ENCODE assay signal across 32 mouse cellular contexts in genomic region chr1:86951501-86952205, GRCm38 (mm10).
A peak's percentile ranks its signal among the peaks of the same experiment; 100 is the strongest.
DNase-seq lines count a peak whose midpoint lies in the region; ATAC-seq and TF ChIP-seq lines count a peak whose summit lies in the region.
"Had no signal": no experiment of that assay in that cellular context is flagged by ENCODE, and none has a peak within 500 bp of the region (broad histone marks: within the 10 kb centered on the region; RNA-seq: fewer than 3 reads in every experiment).

No protein-coding gene starts in this region.

- H3K36me3 ChIP-seq in intestine, postnatal 0 days (ENCODE audit: control insufficient read depth, insufficient read depth), result no peaks in the 10 kb centered on the region; the same call in 1 of the 2 replicates
- H3K36me3 ChIP-seq in intestine, embryonic 15.5 days, result no peaks in the 10 kb centered on the region
- peaks cover 0 to 51% of the 10 kb centered on the region in 2 experiments; a peak in 2 of 4 replicates for H3K36me3 ChIP-seq in MEL (ENCODE audit: control insufficient read depth in 1 of 2, insufficient read depth in 2 of 2, low read length in 2 of 2)
- H3K36me3 ChIP-seq: embryonic facial prominence, embryonic 10.5 days; embryonic facial prominence, embryonic 15.5 days; forebrain, embryonic 12.5 days; hindbrain, embryonic 13.5 days; midbrain, embryonic 12.5 days; neural tube, embryonic 12.5 days had no signal

- no peak for TF ChIP-seq CTCF in intestine, postnatal 0 days (IDR thresholded peaks at IDR 0.05; ENCODE audit: low read depth)
- TF ChIP-seq CTCF in MEL (IDR thresholded peaks at IDR 0.05 in 2 of 3, conservative IDR thresholded peaks at IDR 0.05 in 1 of 3; ENCODE audit: control insufficient read depth in 1 of 3, insufficient read depth in 1 of 3, low read depth in 2 of 3, low read length in 3 of 3, poor library complexity in 1 of 3, severe bottlenecking in 1 of 3), result no peak

- H3K27ac ChIP-seq in intestine, postnatal 0 days (ENCODE audit: low read depth, low read length), result no peak overlapping the region
- no peak overlapping the region for H3K27ac ChIP-seq in intestine, embryonic 15.5 days
- peak overlapping the region; percentile 32 for H3K27ac ChIP-seq in MEL (ENCODE audit: control insufficient read depth, low read depth, low read length)
- H3K27ac ChIP-seq: embryonic facial prominence, embryonic 10.5 days; embryonic facial prominence, embryonic 15.5 days; forebrain, embryonic 12.5 days; hindbrain, embryonic 13.5 days; kidney, postnatal 0 days; midbrain, embryonic 12.5 days; neural tube, embryonic 12.5 days; stomach, postnatal 0 days had no signal

- no peaks in the 10 kb centered on the region for H3K27me3 ChIP-seq in intestine, postnatal 0 days (replicated peaks; ENCODE audit: control insufficient read depth, insufficient read depth, low read length)
- H3K27me3 ChIP-seq in intestine, embryonic 15.5 days (replicated peaks), result no peaks in the 10 kb centered on the region
- H3K27me3 ChIP-seq in MEL (ENCODE audit: control insufficient read depth in 1 of 2, insufficient read depth in 2 of 2, low read length in 2 of 2), result no peaks in the 10 kb centered on the region
- H3K27me3 ChIP-seq: embryonic facial prominence, embryonic 15.5 days; forebrain, embryonic 12.5 days; hindbrain, embryonic 13.5 days; megakaryocyte, embryonic 14.5 days; midbrain, embryonic 12.5 days; neural tube, embryonic 12.5 days had no signal

- no peak overlapping the region for H3K4me2 ChIP-seq in intestine, postnatal 0 days (replicated peaks; ENCODE audit: low read depth)
- H3K4me2 ChIP-seq in intestine, embryonic 15.5 days (replicated peaks), result no peak overlapping the region
- H3K4me2 ChIP-seq: embryonic facial prominence, embryonic 15.5 days; forebrain, embryonic 12.5 days; heart, embryonic 11.5 days; hindbrain, embryonic 13.5 days; midbrain, embryonic 12.5 days; neural tube, embryonic 12.5 days had no signal

- 67% methylated on average over 5 of the region's 5 CpGs for WGBS in intestine, postnatal 0 days
- WGBS in intestine, embryonic 15.5 days, result 82% methylated on average over 5 of the region's 5 CpGs

- peak; percentile 85 to 92 for TF ChIP-seq EP300 in MEL (IDR thresholded peaks at IDR 0.05; ENCODE audit: low read depth in 1 of 2, low read length in 2 of 2)

- TF ChIP-seq POLR2A in MEL (IDR thresholded peaks at IDR 0.05; ENCODE audit: control insufficient read depth in 1 of 2, insufficient read depth in 1 of 2, low read depth in 1 of 2, low read length in 2 of 2, poor library complexity in 1 of 2), result no peak

- H3K4me3 ChIP-seq in intestine, postnatal 0 days (ENCODE audit: low read depth, low read length), result no peak overlapping the region
- no peak overlapping the region for H3K4me3 ChIP-seq in intestine, embryonic 15.5 days (replicated peaks)
- no peak overlapping the region for H3K4me3 ChIP-seq in MEL (ENCODE audit: control insufficient read depth in 1 of 2, insufficient read depth in 1 of 2, low read depth in 2 of 2, low read length in 2 of 2)
- H3K4me3 ChIP-seq: embryonic facial prominence, embryonic 10.5 days; embryonic facial prominence, embryonic 15.5 days; forebrain, embryonic 12.5 days; hindbrain, embryonic 13.5 days; megakaryocyte, embryonic 14.5 days; midbrain, embryonic 12.5 days; myocyte; neural tube, embryonic 12.5 days had no signal

- H3K9ac ChIP-seq in intestine, postnatal 0 days (ENCODE audit: low read depth, low read length), result no peak overlapping the region
- no peak overlapping the region for H3K9ac ChIP-seq in intestine, embryonic 15.5 days
- H3K9ac ChIP-seq in MEL (ENCODE audit: control insufficient read depth, low read depth, low read length, poor library complexity, severe bottlenecking), result no peak overlapping the region
- H3K9ac ChIP-seq: embryonic facial prominence, embryonic 15.5 days; forebrain, embryonic 12.5 days; forebrain, postnatal 0 days; hindbrain, embryonic 13.5 days; midbrain, embryonic 12.5 days; neural tube, embryonic 12.5 days had no signal

- TF ChIP-seq RAD21 in MEL (IDR thresholded peaks at IDR 0.05; ENCODE audit: low read depth, low read length), result no peak

- DNase-seq in kidney, adult 9 months, result peak; percentile 45
- no peak for DNase-seq in kidney, postnatal 10 days
- DNase-seq in MEL (ENCODE audit: low read depth, low spot score), result peak; percentile 50
- DNase-seq in kidney, postnatal 36 days, result peak; percentile 39 to 46
- DNase-seq in thymus, postnatal 36 days, result no peak
- DNase-seq: adrenal gland, adult 2 months; cerebellum, adult 8-10 months; cerebellum, postnatal 25 days; forebrain, postnatal 0 days; gastrocnemius, postnatal 10 days; heart, postnatal 36 days; left cerebral cortex, postnatal 4 days; lung, adult 18-20 months; lung, postnatal 4 days; right cerebral cortex, adult 18-20 months; thymus, adult 18-20 months; thymus, postnatal 25 days had no signal

- no peaks in the 10 kb centered on the region for H3K9me3 ChIP-seq in intestine, postnatal 0 days (ENCODE audit: control insufficient read depth)
- no peaks in the 10 kb centered on the region for H3K9me3 ChIP-seq in intestine, embryonic 15.5 days
- no peaks in the 10 kb centered on the region for H3K9me3 ChIP-seq in MEL (replicated peaks; ENCODE audit: insufficient read depth, low read length)
- H3K9me3 ChIP-seq: embryonic facial prominence, embryonic 10.5 days; embryonic facial prominence, embryonic 15.5 days; forebrain, embryonic 12.5 days; hindbrain, embryonic 13.5 days; megakaryocyte, embryonic 14.5 days; midbrain, embryonic 12.5 days; neural tube, embryonic 12.5 days had no signal

- no peaks in the 10 kb centered on the region for H3K4me1 ChIP-seq in intestine, postnatal 0 days (replicated peaks; ENCODE audit: control insufficient read depth, insufficient read depth, low read length)
- H3K4me1 ChIP-seq in intestine, embryonic 15.5 days (replicated peaks), result no peaks in the 10 kb centered on the region
- H3K4me1 ChIP-seq in MEL (ENCODE audit: control insufficient read depth in 1 of 2, insufficient read depth in 2 of 2, low read length in 2 of 2), result peaks cover 13 to 43% of the 10 kb centered on the region in 2 experiments
- H3K4me1 ChIP-seq: embryonic facial prominence, embryonic 10.5 days; embryonic facial prominence, embryonic 15.5 days; forebrain, embryonic 12.5 days; hindbrain, embryonic 13.5 days; midbrain, embryonic 12.5 days; neural tube, embryonic 12.5 days had no signal

- no peaks in the 10 kb centered on the region for H3K79me2 ChIP-seq in MEL (ENCODE audit: control insufficient read depth, insufficient read depth, low read length, poor library complexity)

- ATAC-seq in intestine, postnatal 0 days, result 0 out of 2 replicates have a peak, but pooled peaks have one; percentile 38
- no peak for ATAC-seq in intestine, embryonic 15.5 days
- ATAC-seq: activated CD4-positive, CD25-positive, alpha-beta regulatory T cell, adult 4 months; forebrain, postnatal 0 days; lung, postnatal 0 days had no signal

TF ChIP-seq in MEL, 35 proteins besides CTCF, POLR2A, EP300 and RAD21:
- peak; percentile 80 for TF ChIP-seq MAX (IDR thresholded peaks at IDR 0.05; ENCODE audit: low read length)
- no peak for TF ChIP-seq TBP (IDR thresholded peaks at IDR 0.05; ENCODE audit: low read depth, low read length)
- TF ChIP-seq ETS1 (IDR thresholded peaks at IDR 0.05; ENCODE audit: low read depth, low read length), result 0 out of 2 replicates have a peak, but pooled peaks have one; percentile 50
- no peak for TF ChIP-seq BHLHE40 (IDR thresholded peaks at IDR 0.05; ENCODE audit: borderline replicate concordance, low read depth, low read length)
- TF ChIP-seq SIN3A (IDR thresholded peaks at IDR 0.05; ENCODE audit: low read length), result 0 out of 2 replicates have a peak, but pooled peaks have one; percentile 41
- peak; percentile 93; the same call in 1 of the 2 replicates for TF ChIP-seq MYC (IDR thresholded peaks at IDR 0.05; ENCODE audit: low read depth, low read length)
- peak; percentile 56 for TF ChIP-seq RCOR1 (IDR thresholded peaks at IDR 0.05; ENCODE audit: low read depth, low read length)
- TF ChIP-seq NELFE (IDR thresholded peaks at IDR 0.05; ENCODE audit: low read depth, low read length), result no peak
- TF ChIP-seq ZNF384 (IDR thresholded peaks at IDR 0.05; ENCODE audit: low read depth, low read length), result 0 out of 2 replicates have a peak, but pooled peaks have one; percentile 23
- peak; percentile 94 for TF ChIP-seq GATA1 (IDR thresholded peaks at IDR 0.05; ENCODE audit: low read depth, low read length)
- TF ChIP-seq MXI1 (IDR thresholded peaks at IDR 0.05; ENCODE audit: low read depth, low read length), result peak; percentile 51; the same call in 1 of the 2 replicates
- peak; percentile 77; the same call in 1 of the 2 replicates for TF ChIP-seq JUND (IDR thresholded peaks at IDR 0.05; ENCODE audit: low read depth, low read length)
- TF ChIP-seq USF1 (IDR thresholded peaks at IDR 0.05; ENCODE audit: low read depth, low read length), result peak; percentile 30; the same call in 1 of the 2 replicates
- TF ChIP-seq TCF12 (IDR thresholded peaks at IDR 0.05; ENCODE audit: low read depth, low read length), result peak; percentile 61; the same call in 1 of the 2 replicates

Comparison
In these comparisons a context has a peak if more than half of its experiments do, and no peak if none do; other contexts are left out.
1. DNase-seq: peak in kidney, adult 9 months (single experiment), MEL (single experiment) and kidney, postnatal 36 days (2 of 2); none in kidney, postnatal 10 days (single experiment) and thymus, postnatal 36 days (0 of 2).